Mouse (Mus musculus) olfactory bulb, adult 2 months (tissue): ENCODE data around the gene Rspo4. TPM values are rescaled to one million over a fixed set of nuclear protein-coding genes. Genes with fewer than 3 reads are reported as not detected.

ENCODE experiments used
- H3K27ac ChIP-seq: fragments of 200-500 bp; 2 replicates; pipeline ENCODE4 v1.5.1; 2012; ENCODE audit warnings: low read depth, low read length; ENCODE audit not compliant: insufficient read depth
- H3K4me1 ChIP-seq: fragments of 200-500 bp; 2 replicates; pipeline ENCODE4 v1.6.1; 2012; ENCODE audit warnings: low read length; ENCODE audit not compliant: control insufficient read depth, insufficient read depth
- H3K4me3 ChIP-seq: fragments of 200-500 bp; 2 replicates; pipeline ENCODE4 v1.5.1; 2012; ENCODE audit warnings: mild to moderate bottlenecking, low read depth, low read length, moderate library complexity; ENCODE audit not compliant: insufficient read depth
- CTCF ChIP-seq: fragments of 200-500 bp; IDR thresholded peaks from 2 replicates; pipeline ENCODE4 v1.5.1; 2012; ENCODE audit warnings: low read depth, mild to moderate bottlenecking, low read length, moderate library complexity; ENCODE audit not compliant: insufficient read depth
- POLR2A ChIP-seq: fragments of 200-500 bp; IDR thresholded peaks from 2 replicates; pipeline ENCODE4 v1.6.1; 2012; ENCODE audit warnings: mild to moderate bottlenecking, low read depth, low read length, moderate library complexity; ENCODE audit not compliant: insufficient read depth
- WGBS: fragments of 180-500 bp; shearing (Covaris S2); methylation state at CpG from one replicate; pipeline ENCODE4 v1.1.7; 2018; 5-methylcytosine and 5-hydroxymethylcytosine counted together
- polyA plus RNA-seq: library from polyadenylated mRNA; stranded (reverse); fragments of >200 nt; gene quantifications from 2 replicates; pipeline ENCODE4 v1.2.4, GENCODE M21; 2012; ENCODE audit warnings: low replicate concordance; ENCODE audit not compliant: missing spikeins, insufficient read depth, insufficient read length

The Rspo4 gene
- polyA plus RNA-seq, result not detected in 2 replicates

DNA sequence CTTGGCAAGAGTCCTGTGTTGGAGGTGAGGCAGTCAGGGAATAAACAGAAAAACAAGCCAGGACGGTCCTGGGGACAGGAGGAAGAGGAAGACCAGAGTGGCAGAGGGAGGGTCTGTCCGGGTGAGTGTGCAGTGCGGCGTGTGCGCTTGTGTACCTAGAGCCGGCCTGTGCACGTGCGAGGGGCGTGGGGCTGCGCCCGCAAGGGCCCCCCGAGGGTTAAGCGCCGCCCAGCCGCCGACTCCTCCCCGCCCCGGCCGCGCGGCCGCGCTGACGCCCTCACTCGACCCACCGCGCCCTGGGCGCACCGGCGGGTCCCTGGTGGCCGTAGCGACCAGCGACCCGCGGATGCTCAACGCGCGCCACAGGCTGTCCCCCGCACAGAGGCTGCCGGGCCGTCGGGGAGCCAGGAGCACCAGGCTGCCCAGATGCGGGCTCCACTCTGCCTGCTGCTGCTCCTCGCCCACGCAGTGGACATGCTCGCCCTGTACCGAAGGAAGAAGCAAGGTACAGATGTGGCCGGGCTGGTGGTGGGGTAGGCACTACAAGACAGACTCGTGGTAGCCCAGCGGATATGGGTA lies at the start of gene Rspo4:
Gene Rspo4 (plus strand): TSS at position 280 of the 579 bp plus-strand sequence.
- Histone ChIP-seq H3K4me1 (peaks cover 6% of the 10 kb centered on the region; the same call in 1 of the 2 replicates), H3K4me3 (no peak within 1 kb of the TSS), H3K27ac (no peak within 1 kb of the TSS)
- no peak for TF ChIP-seq POLR2A
- TF ChIP-seq CTCF, result no peak
- 3% methylated on average over 50 of the region's 50 CpGs for WGBS

DNA sequence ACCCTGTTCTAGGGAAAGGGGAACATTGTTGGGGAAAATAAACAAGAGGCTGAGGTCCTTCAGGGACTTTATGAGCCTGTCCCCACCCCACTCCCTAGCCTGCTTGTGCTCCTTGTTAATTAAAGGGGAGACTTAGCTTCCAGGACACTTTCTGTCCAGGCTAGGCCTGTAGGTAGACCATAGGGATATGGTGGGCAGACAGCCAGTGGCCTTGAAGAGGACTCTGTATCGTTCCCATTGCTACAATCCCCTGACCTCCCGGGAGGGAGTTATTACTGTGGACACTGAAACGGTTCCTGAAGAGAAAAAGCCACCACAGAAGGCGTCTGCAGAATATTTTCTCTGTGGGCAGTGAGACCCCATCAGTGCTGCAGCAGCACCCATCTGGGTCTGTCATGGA lies 27.1 kb upstream of the Rspo4 start:
- TF ChIP-seq POLR2A (no peak), CTCF (no peak)
- Histone ChIP-seq H3K4me1 (no peaks in the 10 kb centered on the region), H3K27ac (no peak overlapping the region), H3K4me3 (no peak overlapping the region)
- WGBS, result 74% methylated on average over 4 of the region's 4 CpGs

DNA sequence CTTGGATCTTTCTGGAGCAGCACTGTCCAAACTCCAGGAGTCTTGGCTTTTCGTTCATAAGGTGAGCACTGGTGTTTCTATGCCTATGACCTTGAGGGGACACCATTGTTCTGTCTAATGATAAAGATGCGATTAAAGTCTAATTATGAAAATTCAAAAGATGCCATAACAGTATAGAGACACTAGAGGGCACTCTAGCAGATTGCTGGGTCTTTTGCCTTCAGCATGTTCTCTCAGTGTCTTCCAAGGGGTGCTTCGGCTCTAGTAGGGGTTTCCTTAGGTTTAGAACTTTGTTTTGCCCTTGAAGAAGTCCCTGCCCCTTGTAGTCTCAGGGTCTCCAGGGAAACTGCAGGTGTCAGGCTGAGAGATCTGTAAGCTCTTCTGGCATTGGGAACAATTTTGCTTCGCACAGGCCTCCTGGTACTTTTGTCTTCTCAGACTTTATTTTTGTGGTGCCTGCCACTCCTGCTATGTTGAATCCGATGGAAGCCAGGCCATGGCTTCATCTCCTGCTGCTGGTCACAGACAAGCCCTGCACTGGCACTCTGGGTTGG lies 19.6 kb downstream of the Rspo4 start:
- WGBS, result 20% methylated on average over 5 of the region's 5 CpGs
- H3K4me3 ChIP-seq, result no peak overlapping the region
- TF ChIP-seq POLR2A (no peak), CTCF (0 out of 2 replicates have a peak, but pooled peaks have one; percentile 15)
- H3K27ac ChIP-seq, result no peak overlapping the region
- peaks cover 11% of the 10 kb centered on the region for H3K4me1 ChIP-seq

DNA sequence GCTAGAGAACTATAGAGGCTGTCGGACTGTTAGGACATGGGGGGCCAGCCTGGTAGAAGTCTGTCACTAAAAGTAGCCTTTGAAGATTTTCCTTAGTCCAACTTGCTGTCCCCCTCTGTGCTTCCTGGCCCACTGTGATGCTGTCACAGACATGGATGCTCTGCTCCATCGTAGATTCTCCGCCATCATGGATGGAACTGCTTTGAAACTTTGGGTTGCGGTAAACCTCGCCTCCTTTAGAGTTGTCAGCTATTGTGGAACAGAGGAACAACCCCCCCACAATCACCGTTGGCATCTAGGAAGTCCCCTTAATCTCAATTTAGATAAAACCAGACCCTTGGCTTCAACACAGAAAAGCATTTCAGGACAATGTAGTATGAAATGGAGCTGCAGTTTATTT lies 22.2 kb downstream of the Rspo4 start:
- H3K4me1 ChIP-seq, result peaks cover 11% of the 10 kb centered on the region
- H3K4me3 ChIP-seq, result no peak overlapping the region
- 90% methylated on average over 6 of the region's 6 CpGs for WGBS

DNA sequence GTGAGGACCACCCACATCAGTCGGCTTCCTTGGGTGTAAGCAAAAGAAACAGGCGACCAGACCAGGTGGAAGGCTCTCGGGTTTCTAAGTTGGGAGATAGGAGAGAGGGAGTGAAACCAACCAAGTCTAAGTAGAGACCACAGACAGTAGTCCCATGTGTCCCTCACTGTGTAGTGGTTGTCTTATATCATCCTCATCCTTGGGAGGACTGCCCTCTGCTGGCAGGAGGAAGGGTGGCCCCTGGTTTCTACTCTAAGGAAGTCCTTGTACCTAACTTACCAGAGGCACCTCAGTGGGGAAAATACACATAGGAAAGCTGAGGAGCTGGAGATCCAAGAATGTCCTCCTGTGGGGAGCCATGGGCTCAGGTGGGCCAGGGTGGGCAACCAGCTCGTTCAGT lies 23.8 kb downstream of the Rspo4 start:
- Histone ChIP-seq H3K4me1 (peaks cover 11% of the 10 kb centered on the region), H3K27ac (no peak overlapping the region), H3K4me3 (no peak overlapping the region)
- WGBS, result 52% methylated on average over 4 of the region's 4 CpGs
- TF ChIP-seq POLR2A, result no peak
- no peak for TF ChIP-seq CTCF

More for the DNA sequence above, 22.2 kb downstream of the Rspo4 start:
- no peak overlapping the region for H3K27ac ChIP-seq
- no peak for TF ChIP-seq POLR2A
- no peak for TF ChIP-seq CTCF

DNA sequence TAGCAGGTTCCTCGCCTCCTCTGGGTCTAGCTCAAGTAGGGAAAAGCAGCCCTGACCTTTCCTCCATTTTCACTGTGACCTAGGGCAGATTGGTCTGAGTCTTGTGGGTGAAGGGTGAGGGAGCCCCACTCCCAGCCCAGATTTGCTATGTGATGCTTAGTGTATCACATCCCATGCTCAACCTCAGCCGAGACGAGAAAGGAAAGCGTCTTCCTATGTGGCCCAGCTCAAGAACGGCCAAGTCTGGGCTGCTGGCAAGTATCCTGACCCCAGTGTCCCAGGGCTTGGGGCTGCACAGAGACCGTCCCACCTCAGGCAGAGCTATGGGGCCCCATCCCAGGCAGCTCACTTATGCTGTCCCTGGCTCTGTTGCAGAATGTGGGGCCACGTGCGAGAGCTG lies 25.5 kb downstream of the Rspo4 start:
- H3K4me1 ChIP-seq, result peaks cover 4% of the 10 kb centered on the region
- 87% methylated on average over 8 of the region's 8 CpGs for WGBS
- H3K4me3 ChIP-seq, result no peak overlapping the region
- TF ChIP-seq CTCF (no peak), POLR2A (no peak)
- H3K27ac ChIP-seq, result no peak overlapping the region

DNA sequence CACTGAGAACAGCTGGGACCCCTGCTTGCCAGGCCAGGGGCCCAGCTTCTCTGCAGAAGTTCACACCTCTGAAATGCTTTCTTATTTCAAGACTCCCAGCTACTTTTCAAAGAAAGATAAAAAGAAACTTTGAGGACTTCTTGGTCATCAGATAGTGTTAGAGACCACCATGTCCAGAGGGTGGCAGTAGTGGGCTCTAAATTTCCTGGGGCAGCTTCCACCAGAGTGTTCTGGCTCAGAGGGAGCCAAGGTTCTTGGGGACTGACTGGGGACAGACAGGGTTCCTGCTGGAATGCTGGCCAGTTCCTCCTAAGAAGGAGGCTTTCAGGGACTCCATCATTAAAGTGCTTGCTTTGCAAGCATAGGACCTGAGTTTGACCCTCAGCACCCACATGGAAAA lies 31.8 kb downstream of the Rspo4 start:
- Histone ChIP-seq H3K27ac (no peak overlapping the region), H3K4me1 (0 out of 2 replicates have a peak, but pooled peaks cover 2% of the 10 kb centered on the region), H3K4me3 (no peak overlapping the region)
- TF ChIP-seq CTCF (no peak), POLR2A (no peak)

DNA sequence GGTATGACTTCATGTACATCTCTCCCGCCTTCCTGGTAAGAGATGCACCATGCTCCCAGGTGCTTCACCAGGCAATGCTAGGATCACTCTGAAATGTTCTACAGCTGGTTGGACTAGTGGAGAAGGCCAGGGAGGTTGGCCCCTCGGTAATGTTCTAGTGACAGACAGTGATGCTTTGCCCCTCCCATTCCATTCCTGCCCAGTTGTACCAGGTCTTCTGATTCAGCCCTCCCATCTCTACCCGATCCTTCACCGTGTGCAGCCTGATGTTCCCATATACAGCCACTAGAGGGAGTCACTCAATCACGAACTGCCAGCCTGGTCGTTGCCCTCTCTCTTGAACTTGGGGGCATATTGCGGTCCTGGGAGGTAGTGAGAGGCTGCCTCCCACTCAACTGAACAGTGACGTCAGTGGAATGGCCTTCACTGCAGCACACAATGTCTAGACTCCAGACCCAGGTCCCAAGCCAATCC lies 33.3 kb downstream of the Rspo4 start:
- H3K27ac ChIP-seq, result no peak overlapping the region
- TF ChIP-seq POLR2A (no peak), CTCF (peak; percentile 81)
- WGBS, result 13% methylated on average over 8 of the region's 8 CpGs
- H3K4me1 ChIP-seq, result 0 out of 2 replicates have a peak, but pooled peaks cover 2% of the 10 kb centered on the region
- H3K4me3 ChIP-seq, result no peak overlapping the region

DNA sequence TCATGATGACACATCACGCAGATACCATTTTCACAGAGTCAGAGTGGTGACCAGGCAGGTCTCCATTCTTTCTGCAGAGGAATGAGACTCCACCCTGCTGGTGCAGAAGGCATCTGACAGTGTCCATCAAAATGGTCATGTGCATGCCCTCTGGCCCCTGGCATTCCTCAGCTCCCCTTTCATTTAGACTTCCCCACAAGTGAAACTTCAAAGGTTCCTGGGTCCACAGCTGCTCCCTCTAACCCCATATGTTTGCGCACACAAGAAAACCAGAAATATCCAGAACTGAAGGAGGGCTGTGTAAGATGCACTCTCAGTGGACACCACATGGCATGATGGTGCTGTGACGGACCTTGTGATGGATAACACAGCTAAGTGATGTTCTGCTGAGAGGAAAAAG lies 35.9 kb downstream of the Rspo4 start:
- H3K4me3 ChIP-seq, result no peak overlapping the region
- no peak for TF ChIP-seq CTCF
- TF ChIP-seq POLR2A, result no peak
- H3K27ac ChIP-seq, result no peak overlapping the region
- WGBS, result 90% methylated on average over 3 of the region's 3 CpGs
- H3K4me1 ChIP-seq, result 0 out of 2 replicates have a peak, but pooled peaks cover 2% of the 10 kb centered on the region
